Mouse (Mus musculus) ES-E14 (cell line): ENCODE results near the gene Snx7.

ENCODE experiments used
- CHD2 ChIP-seq: IDR thresholded peaks from 2 replicates; pipeline ENCODE4 v1.6.1; 2014; ENCODE audit warnings: mild to moderate bottlenecking, low read depth, low read length, inconsistent platforms
- HCFC1 ChIP-seq: IDR thresholded peaks from 2 replicates; pipeline ENCODE4 v1.6.1; 2012; ENCODE audit warnings: low read length, inconsistent platforms, borderline replicate concordance; ENCODE audit not compliant: insufficient read depth
- MAFK ChIP-seq: IDR thresholded peaks from 2 replicates; pipeline ENCODE4 v1.6.1; 2014; ENCODE audit warnings: mild to moderate bottlenecking, low read depth, low read length, inconsistent platforms; ENCODE audit not compliant: insufficient read depth
- ZC3H11A ChIP-seq: IDR thresholded peaks from 2 replicates; pipeline ENCODE4 v1.6.1; 2012; ENCODE audit warnings: low read depth, mild to moderate bottlenecking, inconsistent platforms, low read length, borderline replicate concordance
- ZNF384 ChIP-seq: IDR thresholded peaks from 2 replicates; pipeline ENCODE4 v1.6.1; 2012; ENCODE audit warnings: low read depth, low read length, inconsistent platforms

GRCm38 (mm10) chr3:117852054-117852361 is 16.7 kb downstream of the Snx7 start:
- no peak for TF ChIP-seq CHD2
- no peak for TF ChIP-seq MAFK
- TF ChIP-seq ZC3H11A, result no peak
- TF ChIP-seq ZNF384, result no peak
- no peak for TF ChIP-seq HCFC1
